Mouse (Mus musculus) kidney, adult 2 months (tissue): ENCODE measurements around the gene 2810408A11Rik.

Source experiments
- CTCF ChIP-seq: fragments of 200-500 bp; conservative IDR thresholded peaks from 2 replicates; pipeline ENCODE4 v1.5.1; 2011; ENCODE audit warnings: low read depth, mild to moderate bottlenecking, control low read depth, low read length, moderate library complexity, mixed read lengths; ENCODE audit not compliant: insufficient read depth, insufficient read length
- POLR2A ChIP-seq: fragments of 200-500 bp; IDR thresholded peaks from one replicate; pipeline ENCODE4 v1.6.1; 2011; ENCODE audit warnings: low read depth, low read length, control low read depth

DNA sequence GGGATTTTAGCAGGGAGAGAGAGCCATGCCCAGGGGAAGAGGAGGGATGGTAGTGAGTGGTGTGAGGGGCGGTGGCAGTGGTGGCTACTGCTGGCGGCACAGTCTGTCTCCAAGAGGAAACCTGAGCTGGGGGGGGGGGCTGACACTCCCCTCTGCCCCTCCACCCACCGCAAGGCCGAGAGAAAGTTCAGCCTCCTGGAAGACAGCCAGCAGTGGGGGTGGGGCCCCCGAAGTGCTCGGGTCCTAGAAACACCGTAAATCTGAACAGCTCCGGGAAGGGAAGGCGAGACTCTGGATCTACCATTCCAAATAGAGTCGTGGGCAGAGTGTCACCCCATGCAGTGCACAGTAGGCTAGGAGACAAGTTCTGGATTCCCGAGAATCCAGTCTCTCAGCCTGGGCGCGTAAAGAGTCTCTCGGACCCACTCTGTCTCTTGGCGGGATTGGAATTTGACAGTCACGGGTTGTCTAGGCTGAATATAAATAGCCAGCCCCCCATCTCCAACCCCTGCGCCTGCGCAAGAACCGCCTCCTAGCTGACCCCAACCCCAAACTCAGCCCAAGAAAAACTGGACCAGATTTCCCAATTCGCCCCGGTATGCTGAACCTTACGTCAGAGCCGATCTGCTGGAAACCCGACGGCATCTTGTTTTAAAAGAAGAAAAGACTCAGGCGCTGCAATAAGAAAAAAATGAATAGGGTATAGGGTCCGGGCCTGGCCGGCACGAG lies 46.7 kb upstream of the 2810408A11Rik start:
- TF ChIP-seq POLR2A (no peak), CTCF (no peak)
